Mouse (Mus musculus): ENCODE measurements around the gene Ifitm5. TPM values are rescaled to one million over a fixed set of nuclear protein-coding genes. Genes with fewer than 3 reads are reported as not detected.

Gene Ifitm5
- polyA plus RNA-seq, 1 experiment = 1.2 TPM

DNA sequence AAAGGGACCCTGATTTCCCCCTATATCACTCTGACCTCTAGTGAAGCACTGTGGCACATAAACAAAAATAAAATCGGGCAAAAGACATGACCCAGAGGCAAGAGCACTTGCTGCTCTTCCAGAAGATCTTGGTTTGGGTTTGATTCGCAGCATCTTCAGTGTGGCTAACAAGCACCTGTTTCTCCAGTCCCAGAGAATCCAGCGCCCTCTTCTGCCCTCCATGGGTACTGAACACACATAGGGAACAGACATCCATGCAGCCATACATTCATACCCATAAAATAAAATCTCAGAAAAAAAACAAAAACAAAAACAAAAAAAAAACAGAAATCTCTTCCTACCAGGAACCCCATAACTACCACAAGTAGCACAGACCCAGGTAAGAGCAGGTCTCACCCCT, 11.7 kb downstream of the Ifitm5 start:
- no peak overlapping the region for H3K27ac ChIP-seq (ENCODE audit: insufficient read depth, low read length)
- no peak for TF ChIP-seq POLR2A (IDR thresholded peaks at IDR 0.05; ENCODE audit: low read depth, low read length)
- TF ChIP-seq CTCF (IDR thresholded peaks at IDR 0.05; ENCODE audit: extremely low read depth, insufficient read depth, insufficient read length, insufficient replicate concordance) = no peak
- no peak overlapping the region for H3K4me3 ChIP-seq (ENCODE audit: extremely low read depth, insufficient read depth, insufficient read length)
- no peak for DNase-seq (ENCODE audit: low read depth in 1 of 2, low spot score in 2 of 2)
- H3K4me1 ChIP-seq (ENCODE audit: control insufficient read depth, insufficient read depth, insufficient read length) = peaks cover 8% of the 10 kb centered on the region; the same call in 1 of the 2 replicates
- H3K36me3 ChIP-seq (ENCODE audit: control insufficient read depth, insufficient read depth, low read length) = no peaks in the 10 kb centered on the region
- WGBS = 66% methylated on average over 3 of the region's 3 CpGs
- H3K27me3 ChIP-seq (ENCODE audit: control insufficient read depth, insufficient read depth, low read length) = no peaks in the 10 kb centered on the region

DNA sequence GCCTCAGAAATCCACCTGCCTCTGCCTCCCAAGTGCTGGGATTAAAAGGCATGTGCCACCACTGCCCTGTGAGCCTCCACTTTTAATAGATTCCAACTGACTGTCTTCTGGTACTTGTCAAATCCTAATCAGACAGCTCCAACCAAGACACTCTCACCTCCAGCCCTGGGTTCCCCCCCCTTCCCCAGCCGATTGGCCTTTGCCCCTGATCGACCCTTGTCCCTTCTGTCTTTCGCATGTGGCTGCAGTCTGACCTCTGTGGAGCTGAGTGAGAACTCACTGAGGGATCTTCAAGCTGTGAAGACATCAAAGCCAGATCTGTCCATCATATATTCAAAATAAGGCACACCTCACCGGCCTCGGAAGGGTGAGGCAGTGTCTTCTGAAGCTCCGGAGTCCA, 22.9 kb downstream of the Ifitm5 start:
- no peak for TF ChIP-seq POLR2A (IDR thresholded peaks at IDR 0.05; ENCODE audit: low read depth, low read length)
- TF ChIP-seq CTCF (IDR thresholded peaks at IDR 0.05; ENCODE audit: extremely low read depth, insufficient read depth, insufficient read length, insufficient replicate concordance) = no peak
- no peak for DNase-seq (ENCODE audit: low read depth in 1 of 2, low spot score in 2 of 2)
- H3K36me3 ChIP-seq (ENCODE audit: control insufficient read depth, insufficient read depth, low read length) = no peaks in the 10 kb centered on the region
- WGBS = 93% methylated on average over 6 of the region's 6 CpGs
- H3K4me1 ChIP-seq (ENCODE audit: control insufficient read depth, insufficient read depth, insufficient read length) = peaks cover 4% of the 10 kb centered on the region; the same call in 1 of the 2 replicates
- H3K27me3 ChIP-seq (ENCODE audit: control insufficient read depth, insufficient read depth, low read length) = peaks cover 10% of the 10 kb centered on the region
- no peak overlapping the region for H3K4me3 ChIP-seq (ENCODE audit: extremely low read depth, insufficient read depth, insufficient read length)
- H3K27ac ChIP-seq (ENCODE audit: insufficient read depth, low read length) = no peak overlapping the region

- no peak for DNase-seq (ENCODE audit: low read depth in 1 of 2, low spot score in 2 of 2)
- TF ChIP-seq POLR2A (IDR thresholded peaks at IDR 0.05; ENCODE audit: low read depth, low read length) (no peak), CTCF (IDR thresholded peaks at IDR 0.05; ENCODE audit: extremely low read depth, insufficient read depth, insufficient read length, insufficient replicate concordance) (no peak)
- H3K36me3 ChIP-seq (ENCODE audit: control insufficient read depth, insufficient read depth, low read length) = no peaks in the 10 kb centered on the region
- H3K4me3 ChIP-seq (ENCODE audit: extremely low read depth, insufficient read depth, insufficient read length) = peak overlapping the region; percentile 1; the same call in 1 of the 2 replicates
- H3K27me3 ChIP-seq (ENCODE audit: control insufficient read depth, insufficient read depth, low read length) = peaks cover 13% of the 10 kb centered on the region
- no peak overlapping the region for H3K27ac ChIP-seq (ENCODE audit: insufficient read depth, low read length)
- peaks cover 4% of the 10 kb centered on the region; the same call in 1 of the 2 replicates for H3K4me1 ChIP-seq (ENCODE audit: control insufficient read depth, insufficient read depth, insufficient read length)
- 24% methylated on average over 30 of the region's 30 CpGs for WGBS
Measured at GRCm38 (mm10) chr7:140923070-140923775, 26.9 kb downstream of the Ifitm5 start.

GRCm38 (mm10) chr7:140922398-140923069, 27.6 kb downstream of the Ifitm5 start:
- Histone ChIP-seq H3K4me1 (ENCODE audit: control insufficient read depth, insufficient read depth, insufficient read length) (peaks cover 4% of the 10 kb centered on the region; the same call in 1 of the 2 replicates), H3K4me3 (ENCODE audit: extremely low read depth, insufficient read depth, insufficient read length) (peak overlapping the region; percentile 18; the same call in 1 of the 2 replicates), H3K27me3 (ENCODE audit: control insufficient read depth, insufficient read depth, low read length) (peaks cover 13% of the 10 kb centered on the region), H3K36me3 (ENCODE audit: control insufficient read depth, insufficient read depth, low read length) (no peaks in the 10 kb centered on the region), H3K27ac (ENCODE audit: insufficient read depth, low read length) (no peak overlapping the region)
- TF ChIP-seq POLR2A (IDR thresholded peaks at IDR 0.05; ENCODE audit: low read depth, low read length) (no peak), CTCF (IDR thresholded peaks at IDR 0.05; ENCODE audit: extremely low read depth, insufficient read depth, insufficient read length, insufficient replicate concordance) (no peak)
- 1% methylated on average over 49 of the region's 49 CpGs for WGBS
- DNase-seq (ENCODE audit: low read depth in 1 of 2, low spot score in 2 of 2) = no peak

GRCm38 (mm10) chr7:140921225-140921975, 28.7 kb downstream of the Ifitm5 start:
- peaks cover 13% of the 10 kb centered on the region for H3K27me3 ChIP-seq (ENCODE audit: control insufficient read depth, insufficient read depth, low read length)
- no peak overlapping the region for H3K4me3 ChIP-seq (ENCODE audit: extremely low read depth, insufficient read depth, insufficient read length)
- H3K36me3 ChIP-seq (ENCODE audit: control insufficient read depth, insufficient read depth, low read length) = no peaks in the 10 kb centered on the region
- WGBS = 57% methylated on average over 22 of the region's 22 CpGs
- no peak for TF ChIP-seq CTCF (IDR thresholded peaks at IDR 0.05; ENCODE audit: extremely low read depth, insufficient read depth, insufficient read length, insufficient replicate concordance)
- TF ChIP-seq POLR2A (IDR thresholded peaks at IDR 0.05; ENCODE audit: low read depth, low read length) = no peak
- DNase-seq (ENCODE audit: low read depth in 1 of 2, low spot score in 2 of 2) = no peak
- H3K27ac ChIP-seq (ENCODE audit: insufficient read depth, low read length) = no peak overlapping the region
- peaks cover 4% of the 10 kb centered on the region; the same call in 1 of the 2 replicates for H3K4me1 ChIP-seq (ENCODE audit: control insufficient read depth, insufficient read depth, insufficient read length)

DNA sequence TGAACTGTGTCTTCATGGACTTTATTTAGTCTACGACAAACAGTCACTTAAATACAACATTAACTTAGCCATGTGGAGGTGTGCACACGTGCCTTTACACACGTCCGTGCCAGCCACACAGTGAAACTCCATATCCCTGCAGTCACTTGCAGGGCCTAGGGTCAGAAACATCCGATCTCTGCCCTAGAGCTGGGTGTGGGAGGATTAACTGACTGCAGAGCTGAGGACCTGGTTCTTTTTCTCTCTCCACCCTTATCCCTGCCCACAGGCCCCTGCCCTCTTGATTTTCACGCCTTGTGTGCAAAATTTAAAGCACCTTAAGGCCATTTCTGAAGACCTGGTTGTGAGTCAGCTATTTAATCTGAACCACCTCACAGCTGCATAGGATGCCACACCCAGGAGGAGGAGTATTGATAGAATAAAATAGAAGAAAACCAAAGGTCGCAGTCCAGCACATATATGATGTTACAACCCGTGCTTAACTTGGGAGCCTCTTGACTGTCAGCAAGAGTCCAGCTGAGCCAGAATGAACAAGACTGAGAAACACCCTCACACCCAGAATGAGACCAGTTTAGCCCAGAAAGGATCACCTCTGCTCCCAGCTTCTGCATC, 29.6 kb downstream of the Ifitm5 start, which contains the start of gene Nlrp6:
TSS of gene Nlrp6 (plus strand) at position 485 of the 612 bp plus-strand sequence.
- no peak within 1 kb of the TSS for H3K27ac ChIP-seq (ENCODE audit: insufficient read depth, low read length)
- TF ChIP-seq CTCF (IDR thresholded peaks at IDR 0.05; ENCODE audit: extremely low read depth, insufficient read depth, insufficient read length, insufficient replicate concordance) (no peak), POLR2A (IDR thresholded peaks at IDR 0.05; ENCODE audit: low read depth, low read length) (no peak)
- 77% methylated on average over 8 of the region's 8 CpGs for WGBS
- DNase-seq (ENCODE audit: low read depth in 1 of 2, low spot score in 2 of 2) = no peak
- peaks cover 13% of the 10 kb centered on the region for H3K27me3 ChIP-seq (ENCODE audit: control insufficient read depth, insufficient read depth, low read length)
- H3K4me1 ChIP-seq (ENCODE audit: control insufficient read depth, insufficient read depth, insufficient read length) = peaks cover 4% of the 10 kb centered on the region; the same call in 1 of the 2 replicates
- H3K36me3 ChIP-seq (ENCODE audit: control insufficient read depth, insufficient read depth, low read length) = no peaks in the 10 kb centered on the region
- H3K4me3 ChIP-seq (ENCODE audit: extremely low read depth, insufficient read depth, insufficient read length) = no peak within 1 kb of the TSS
